Mouse (Mus musculus) ES-E14 (cell line): ENCODE results near the gene Kxd1. TPM values are rescaled to one million over a fixed set of nuclear protein-coding genes. Genes with fewer than 3 reads are reported as not detected.

Experiments used
- DNase-seq: peaks from one replicate; pipeline ENCODE4 v3.0.0-alpha.2; 2013; ENCODE audit warnings: low read depth, low spot score
- H3K27ac ChIP-seq: 2 replicates; pipeline ENCODE4 v1.5.1; 2012; ENCODE audit warnings: low read depth, mild to moderate bottlenecking, low read length, moderate library complexity, mixed read lengths; ENCODE audit not compliant: poor library complexity, insufficient read depth, severe bottlenecking
- H3K36me3 ChIP-seq: 2 replicates; pipeline ENCODE4 v1.6.1; 2012; ENCODE audit warnings: mild to moderate bottlenecking, low read length, moderate library complexity, mixed read lengths; ENCODE audit not compliant: control insufficient read depth, poor library complexity, insufficient read depth, severe bottlenecking
- H3K4me1 ChIP-seq, 2 experiments: fragments of 150-350 bp in 1 of 2; sonication (generic) in 1 of 2; 2 replicates each; pipeline ENCODE4 v1.6.1; 2012; ENCODE audit warnings: low read length in 2 of 2, mild to moderate bottlenecking in 1 of 2, mixed read lengths in 1 of 2; ENCODE audit not compliant: control insufficient read depth in 2 of 2, insufficient read depth in 2 of 2, poor library complexity in 1 of 2
- H3K4me3 ChIP-seq, 2 experiments: fragments of 150-350 bp in 1 of 2; sonication (generic) in 1 of 2; 2 replicates each; pipeline ENCODE4 v1.5.1; 2012; ENCODE audit warnings: low read length in 2 of 2, low read depth in 1 of 2, mild to moderate bottlenecking in 1 of 2, mixed read lengths in 1 of 2; ENCODE audit not compliant: insufficient read depth in 1 of 2, poor library complexity in 1 of 2, severe bottlenecking in 1 of 2
- H3K9ac ChIP-seq: 2 replicates; pipeline ENCODE4 v1.6.1; 2012; ENCODE audit warnings: low read depth, mild to moderate bottlenecking, low read length, mixed read lengths; ENCODE audit not compliant: poor library complexity, insufficient read depth, severe bottlenecking
- H3K9me3 ChIP-seq: fragments of 150-350 bp; sonication (generic); 2 replicates; pipeline ENCODE4 v1.6.1; 2012; ENCODE audit warnings: low read depth, mild to moderate bottlenecking, low read length; ENCODE audit not compliant: control insufficient read depth, insufficient read depth
- CHD2 ChIP-seq: IDR thresholded peaks from 2 replicates; pipeline ENCODE4 v1.6.1; 2014; ENCODE audit warnings: mild to moderate bottlenecking, low read depth, low read length, inconsistent platforms
- HCFC1 ChIP-seq: IDR thresholded peaks from 2 replicates; pipeline ENCODE4 v1.6.1; 2012; ENCODE audit warnings: low read length, inconsistent platforms, borderline replicate concordance; ENCODE audit not compliant: insufficient read depth
- MAFK ChIP-seq: IDR thresholded peaks from 2 replicates; pipeline ENCODE4 v1.6.1; 2014; ENCODE audit warnings: mild to moderate bottlenecking, low read depth, low read length, inconsistent platforms; ENCODE audit not compliant: insufficient read depth
- ZC3H11A ChIP-seq: IDR thresholded peaks from 2 replicates; pipeline ENCODE4 v1.6.1; 2012; ENCODE audit warnings: low read depth, mild to moderate bottlenecking, inconsistent platforms, low read length, borderline replicate concordance
- ZNF384 ChIP-seq: IDR thresholded peaks from 2 replicates; pipeline ENCODE4 v1.6.1; 2012; ENCODE audit warnings: low read depth, low read length, inconsistent platforms
- in situ Hi-C, 2 experiments: fragments of 600-800 bp; cut with MboI; formaldehyde crosslinking; loops; one replicate each; pipeline ENCODE4 v1.15.1; 2025; ENCODE audit warnings: low sequenced_read_pairs in 2 of 2, inconsistent platforms in 1 of 2; ENCODE audit not compliant: unreplicated experiment in 2 of 2
- total RNA-seq: library from RNA; depleted of rRNA; stranded (reverse); fragments of 300-350 nt; gene quantifications from 2 replicates; pipeline ENCODE4 v1.2.3, GENCODE M21; 2012; rRNA removed

Kxd1 gene
- total RNA-seq: 27.9 and 35.3 TPM in 2 replicates

DNA sequence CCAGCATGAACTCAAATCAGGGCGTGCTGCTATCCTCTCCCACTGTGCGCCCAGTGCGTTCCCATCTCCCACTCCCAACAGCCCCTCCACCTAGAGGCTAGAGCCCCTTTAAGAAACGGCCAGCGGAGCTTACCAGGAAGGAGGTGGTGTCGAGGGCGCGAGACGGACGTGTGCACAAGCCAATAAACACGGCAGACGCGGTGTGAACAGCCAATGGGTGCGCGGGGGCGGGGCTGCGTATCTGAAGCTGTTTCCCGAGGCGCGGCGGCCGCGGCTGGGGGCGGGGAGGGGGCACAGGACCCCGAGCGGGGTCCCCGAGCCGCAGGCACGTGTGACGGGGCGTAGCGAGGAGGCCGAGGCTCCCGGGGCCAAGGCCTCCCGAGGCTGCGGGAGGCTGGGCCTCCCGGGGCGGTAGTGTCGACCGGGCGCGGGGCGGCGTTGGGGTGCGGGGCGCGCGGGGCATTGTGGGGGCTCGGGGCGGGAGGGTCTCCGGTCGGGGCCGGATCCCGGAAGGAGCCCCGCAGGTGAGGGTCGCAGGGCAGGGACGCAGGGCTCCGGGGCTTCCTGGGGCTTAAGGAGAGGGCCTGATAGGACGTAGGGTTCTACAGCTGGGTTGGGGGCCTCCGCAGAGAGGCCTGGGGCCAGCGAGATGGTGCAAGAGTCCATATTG is at the start of gene Kxd1, which contains the start of gene Fkbp8:
Kxd1 (minus strand) TSS at position 445 of the 670 bp plus-strand sequence.
Fkbp8 (plus strand) TSS at position 213 of the 670 bp plus-strand sequence.
- TF ChIP-seq CHD2: peak; percentile 90
- TF ChIP-seq MAFK: no peak
- Histone ChIP-seq H3K36me3 (peaks cover 24% of the 10 kb centered on the region), H3K4me1 (peaks cover 0 to 8% of the 10 kb centered on the region in 2 experiments; a peak in 1 of 4 replicates), H3K9me3 (no peaks in the 10 kb centered on the region), H3K9ac (peak within 1 kb of the TSS; percentile 93), H3K27ac (peak within 1 kb of the TSS; percentile 89), H3K4me3 (peak within 1 kb of the TSS; percentile 94 to 99)
- in situ Hi-C loops: no loop called here
- DNase-seq: peak; percentile 91

DNA sequence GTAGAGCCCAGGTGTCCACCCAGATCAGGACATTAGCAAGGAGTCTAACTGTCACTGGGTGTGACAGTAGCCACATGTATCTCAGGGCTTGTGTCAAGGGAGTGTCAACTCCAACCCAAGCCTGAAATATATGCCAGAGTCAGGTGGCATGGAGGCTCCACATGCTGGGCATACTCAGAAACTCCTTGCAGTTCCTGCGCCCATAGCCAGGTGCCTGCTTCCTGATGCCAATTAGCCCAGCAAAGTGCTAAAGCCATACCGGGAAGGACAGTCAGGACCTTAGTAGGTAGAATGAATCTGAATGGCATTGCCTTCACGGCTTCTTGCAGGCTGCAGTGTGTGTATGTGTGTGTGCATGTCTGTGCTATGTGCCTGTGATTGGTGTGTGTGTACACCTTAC is 49.5 kb upstream of the Kxd1 start:
- in situ Hi-C loops: no loop called here
- H3K36me3 ChIP-seq: peaks cover 26% of the 10 kb centered on the region
- no peak overlapping the region for H3K4me3 ChIP-seq
- DNase-seq: no peak
- H3K9ac ChIP-seq: no peak overlapping the region
- H3K9me3 ChIP-seq: no peaks in the 10 kb centered on the region
- 0 out of 4 replicates have a peak, but pooled peaks cover 0 to 2% of the 10 kb centered on the region in 2 experiments for H3K4me1 ChIP-seq
- TF ChIP-seq ZNF384 (no peak), ZC3H11A (no peak), CHD2 (no peak), MAFK (no peak), HCFC1 (no peak)
- H3K27ac ChIP-seq: no peak overlapping the region

DNA sequence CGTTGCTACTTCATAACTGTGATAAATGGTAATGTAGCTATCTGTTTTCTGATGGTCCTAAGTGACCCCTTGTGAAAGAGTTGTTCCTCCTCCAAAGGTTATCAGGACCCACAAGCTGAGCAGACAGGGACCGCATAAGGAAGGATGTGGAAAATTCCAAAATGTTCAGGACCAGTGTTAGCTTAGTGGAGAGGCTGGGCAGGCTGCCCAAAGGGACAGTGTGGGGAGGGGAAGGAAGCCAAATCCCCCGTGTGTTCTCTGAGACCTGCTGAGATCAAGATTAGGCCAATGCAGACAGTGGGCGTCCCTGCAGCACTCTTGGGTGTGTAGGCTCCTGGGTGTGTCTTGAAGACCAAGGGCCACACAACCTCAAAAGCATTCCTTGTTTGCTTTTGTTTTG is 47.2 kb upstream of the Kxd1 start:
- TF ChIP-seq ZC3H11A (no peak), HCFC1 (no peak), MAFK (no peak), ZNF384 (no peak), CHD2 (no peak)
- no peak for DNase-seq
- Histone ChIP-seq H3K9ac (no peak overlapping the region), H3K4me3 (no peak overlapping the region), H3K36me3 (peaks cover 19% of the 10 kb centered on the region), H3K27ac (no peak overlapping the region), H3K9me3 (no peaks in the 10 kb centered on the region), H3K4me1 (peaks cover 2 to 4% of the 10 kb centered on the region in 2 experiments; a peak in 1 of 4 replicates)
- in situ Hi-C loops: no loop called here

DNA sequence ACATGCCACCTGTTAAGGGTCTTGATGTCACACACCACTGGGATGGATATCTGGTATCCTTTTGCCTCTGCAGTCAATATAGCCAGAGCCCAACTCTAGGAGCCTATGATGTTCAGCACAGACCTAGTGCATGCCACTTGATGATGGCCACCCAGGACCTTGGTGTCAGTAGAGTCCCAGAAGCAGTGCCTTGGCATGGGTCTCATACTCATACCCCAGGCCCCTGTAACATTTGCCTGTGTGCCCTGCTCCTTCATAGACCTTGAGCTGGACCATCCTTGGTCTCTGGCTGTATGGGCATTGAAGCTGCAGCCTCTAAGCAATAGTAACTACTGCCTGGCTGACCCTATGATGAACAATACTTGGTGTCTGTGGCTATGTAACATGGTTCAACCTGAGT is 46.5 kb upstream of the Kxd1 start:
- in situ Hi-C loops: no loop called here
- H3K9me3 ChIP-seq: no peaks in the 10 kb centered on the region
- no peak overlapping the region for H3K27ac ChIP-seq
- TF ChIP-seq MAFK: no peak
- TF ChIP-seq CHD2: no peak
- TF ChIP-seq HCFC1: no peak
- no peak for TF ChIP-seq ZC3H11A
- no peak for TF ChIP-seq ZNF384
- peaks cover 2 to 4% of the 10 kb centered on the region in 2 experiments; a peak in 1 of 4 replicates for H3K4me1 ChIP-seq
- H3K9ac ChIP-seq: no peak overlapping the region
- peaks cover 19% of the 10 kb centered on the region for H3K36me3 ChIP-seq
- no peak for DNase-seq
- no peak overlapping the region for H3K4me3 ChIP-seq
